Mouse (Mus musculus): ENCODE measurements around the gene Lrrc73. TPM values are rescaled to one million over a fixed set of nuclear protein-coding genes. Genes with fewer than 3 reads are reported as not detected.

Gene Lrrc73
- total RNA-seq (2017), result 0.74 and 1.3 TPM in 2 replicates

DNA sequence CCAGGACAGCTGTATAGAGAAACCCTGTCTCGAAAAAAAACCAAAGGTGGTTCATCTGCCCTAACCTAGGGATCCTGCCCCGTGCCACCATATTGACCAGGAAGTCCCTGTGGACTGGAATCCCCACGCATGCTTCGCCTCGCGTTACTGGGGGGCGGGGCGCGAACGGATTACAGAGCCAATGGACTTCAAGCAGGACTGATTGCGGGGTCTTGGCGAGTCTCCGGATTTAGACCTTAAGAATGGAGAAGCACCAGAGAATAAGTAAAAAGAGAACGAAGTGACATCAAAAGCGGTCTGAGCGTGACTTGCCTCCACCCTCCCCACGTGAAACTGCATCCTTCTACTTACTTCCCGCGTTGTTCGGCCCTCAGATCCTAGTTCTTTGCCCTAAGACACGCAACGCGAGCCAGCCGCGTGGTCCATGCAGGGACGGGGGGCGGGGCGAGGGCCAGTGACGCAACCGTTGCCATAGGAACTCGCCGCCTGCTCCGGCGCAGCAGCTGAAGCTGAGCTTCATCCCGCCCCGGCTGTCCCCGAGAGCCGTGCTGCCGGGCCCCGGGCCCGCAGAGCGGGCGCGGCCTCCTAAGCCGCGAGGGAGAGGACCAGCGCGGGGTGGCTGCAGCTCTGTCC is at the start of gene Lrrc73:
Lrrc73 (plus strand) TSS at position 80 of the 633 bp plus-strand sequence.
- peak; percentile 59 for ATAC-seq (ENCODE audit: extremely low read depth, insufficient number of reproducible peaks, low FRiP score, poor library complexity, severe bottlenecking)

- ATAC-seq (ENCODE audit: extremely low read depth, insufficient number of reproducible peaks, low FRiP score, poor library complexity, severe bottlenecking), result no peak
Observed at GRCm38 (mm10) chr17:46206676-46207075, 46.7 kb upstream of the Lrrc73 start.

DNA sequence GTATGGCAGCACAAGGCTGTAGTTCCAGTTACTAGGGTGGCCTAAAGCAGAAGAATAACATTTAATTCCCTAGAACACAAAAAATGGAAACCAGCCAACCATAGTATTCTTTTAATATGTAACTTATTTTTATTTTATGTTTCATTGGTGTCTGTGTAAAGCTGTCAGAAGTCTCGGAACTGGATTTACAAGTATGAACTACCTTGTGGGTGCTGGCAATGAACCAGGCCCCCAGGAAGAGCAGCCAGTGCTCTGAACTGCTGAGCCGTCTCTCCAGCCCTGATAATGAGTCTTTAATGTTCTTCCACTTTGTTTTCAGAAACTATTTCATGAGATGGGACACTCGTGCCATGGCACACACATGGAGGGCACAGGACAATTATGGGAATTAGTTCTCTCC is 42.8 kb upstream of the Lrrc73 start:
- ATAC-seq (ENCODE audit: extremely low read depth, insufficient number of reproducible peaks, low FRiP score, poor library complexity, severe bottlenecking), result no peak

DNA sequence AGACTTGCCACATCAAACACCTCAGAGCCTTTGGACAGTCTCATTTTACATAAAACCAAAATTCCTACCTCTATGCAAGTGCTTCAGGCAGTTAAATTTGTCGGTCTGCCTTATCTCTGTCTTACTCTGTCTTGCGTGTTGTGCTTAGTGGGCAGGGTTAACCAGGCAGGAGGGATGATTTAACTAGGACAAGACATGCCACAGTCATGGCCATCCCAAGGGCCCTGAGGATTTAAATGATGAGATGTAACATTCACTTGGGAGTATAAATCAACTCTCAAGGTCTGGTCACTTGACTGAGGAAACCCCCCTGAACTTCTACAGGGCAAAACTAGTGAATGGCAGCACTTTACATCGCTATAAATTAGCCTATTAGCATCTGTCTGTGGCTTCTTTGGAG is 31.7 kb upstream of the Lrrc73 start:
- no peak for ATAC-seq (ENCODE audit: extremely low read depth, insufficient number of reproducible peaks, low FRiP score, poor library complexity, severe bottlenecking)

- ATAC-seq (ENCODE audit: extremely low read depth, insufficient number of reproducible peaks, low FRiP score, poor library complexity, severe bottlenecking), result no peak
Observed at GRCm38 (mm10) chr17:46227576-46227975, 25.8 kb upstream of the Lrrc73 start.

DNA sequence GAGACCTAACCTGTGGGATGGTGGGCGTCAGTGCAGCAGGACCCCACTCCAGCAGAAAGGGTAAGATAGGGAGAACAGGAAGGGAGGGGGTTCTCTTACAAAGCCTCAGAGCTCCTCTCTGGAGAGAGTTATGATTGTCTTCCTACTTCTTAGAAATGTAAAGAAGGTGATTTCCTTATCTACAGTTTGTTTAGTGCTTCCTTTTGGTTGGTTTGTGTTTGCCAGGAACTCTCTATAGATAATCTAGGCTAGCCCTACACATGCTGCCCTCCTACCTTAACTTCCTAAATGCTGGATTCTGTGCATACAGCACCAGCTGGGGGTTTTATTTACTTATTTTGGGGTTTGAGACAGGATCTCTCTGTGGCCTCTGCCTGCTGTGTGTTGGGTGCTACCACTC is 17.3 kb upstream of the Lrrc73 start:
- no peak for ATAC-seq (ENCODE audit: extremely low read depth, insufficient number of reproducible peaks, low FRiP score, poor library complexity, severe bottlenecking)

GRCm38 (mm10) chr17:46237079-46237478 is 16.3 kb upstream of the Lrrc73 start:
- no peak for ATAC-seq (ENCODE audit: extremely low read depth, insufficient number of reproducible peaks, low FRiP score, poor library complexity, severe bottlenecking)

- ATAC-seq (ENCODE audit: extremely low read depth, insufficient number of reproducible peaks, low FRiP score, poor library complexity, severe bottlenecking), result no peak
Observed at GRCm38 (mm10) chr17:46237480-46237879, 15.9 kb upstream of the Lrrc73 start.

DNA sequence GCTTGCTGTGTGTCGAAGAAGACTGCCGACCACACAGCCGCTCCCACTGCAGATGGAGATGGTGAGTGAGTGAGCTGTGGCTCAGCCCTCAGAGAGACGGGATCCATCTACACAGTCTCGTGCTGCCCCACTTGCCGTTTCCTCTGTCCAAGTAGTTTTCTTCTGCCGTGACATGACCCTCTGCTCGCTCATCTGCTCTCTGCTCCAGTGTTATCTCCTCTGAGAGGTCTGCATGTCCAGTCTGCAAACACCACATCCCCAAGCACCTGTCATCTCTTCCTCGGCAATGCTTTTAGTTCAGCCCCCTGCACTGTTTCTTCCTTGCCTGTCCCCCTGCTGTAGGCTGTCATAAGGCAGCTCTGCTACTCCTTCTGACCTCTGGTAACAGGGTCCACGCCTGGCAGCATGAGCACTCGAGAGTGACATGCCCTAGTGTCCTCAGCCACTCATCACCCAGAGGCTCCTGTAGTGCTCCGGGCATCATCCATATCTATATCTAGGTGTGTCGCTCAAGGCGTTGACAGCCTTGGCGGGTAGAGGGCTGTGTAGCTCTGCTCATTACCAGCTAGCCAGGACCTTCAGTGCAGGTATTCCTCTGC is 13.7 kb upstream of the Lrrc73 start:
- no peak for ATAC-seq (ENCODE audit: extremely low read depth, insufficient number of reproducible peaks, low FRiP score, poor library complexity, severe bottlenecking)

DNA sequence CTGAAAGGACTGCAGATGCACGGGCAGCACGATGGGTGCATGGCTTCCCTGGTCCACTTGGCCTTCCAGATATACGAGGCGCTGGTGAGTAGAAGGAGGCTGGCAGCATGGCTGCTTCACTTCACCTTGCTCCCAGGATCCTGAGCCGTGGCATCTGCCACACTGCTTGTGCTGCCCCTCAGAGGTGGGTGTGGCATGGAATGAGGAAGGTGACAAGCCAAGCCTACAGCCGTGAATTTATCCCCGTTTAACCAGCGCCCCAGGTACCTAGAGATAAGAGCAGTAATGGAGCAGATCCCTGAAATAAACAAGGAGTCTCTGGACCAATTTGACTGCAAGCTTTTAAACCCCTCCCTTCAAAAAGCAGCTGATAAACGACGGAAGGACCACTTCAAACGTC is 11.9 kb upstream of the Lrrc73 start:
- ATAC-seq (ENCODE audit: extremely low read depth, insufficient number of reproducible peaks, low FRiP score, poor library complexity, severe bottlenecking), result no peak

DNA sequence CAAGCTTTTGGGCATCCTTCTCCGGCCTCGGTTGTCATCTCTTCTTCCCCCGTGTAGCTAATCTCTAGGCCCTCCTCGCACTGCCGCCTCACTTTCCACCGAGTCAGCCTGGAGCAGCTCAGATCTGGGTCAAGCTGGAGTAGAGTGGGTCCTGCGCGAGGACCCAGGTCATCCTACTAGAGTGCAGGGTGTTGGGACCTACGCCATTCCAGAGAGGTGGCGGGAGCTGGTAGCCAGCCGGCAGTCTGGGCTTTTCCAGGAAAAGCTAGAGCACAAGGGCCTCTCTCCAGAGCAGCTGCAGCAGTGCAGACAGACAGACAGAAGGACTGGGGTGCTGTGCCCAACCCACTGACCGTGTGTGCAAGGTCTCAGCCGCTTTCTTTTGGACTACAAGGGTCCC is 11.1 kb upstream of the Lrrc73 start:
- ATAC-seq (ENCODE audit: extremely low read depth, insufficient number of reproducible peaks, low FRiP score, poor library complexity, severe bottlenecking), result no peak

DNA sequence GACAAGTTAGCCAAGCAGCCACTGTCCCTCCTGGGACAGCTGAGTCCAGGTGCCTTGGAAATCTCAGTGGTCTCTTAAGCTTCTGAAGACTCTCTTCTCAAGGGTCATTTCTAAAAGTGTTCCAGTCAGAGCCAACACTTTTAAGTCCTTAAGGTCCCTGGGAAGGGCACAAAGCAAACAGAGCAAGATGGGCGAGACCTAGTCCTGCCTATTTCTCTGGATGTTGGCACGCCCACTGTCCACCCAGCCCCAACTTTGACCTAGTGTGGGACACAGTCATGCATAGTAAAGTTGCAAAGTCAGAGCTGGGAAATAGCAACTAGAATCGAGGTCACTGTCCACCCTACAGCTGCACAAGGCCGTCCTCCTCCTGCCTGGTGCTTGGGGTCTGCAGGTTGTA is 10.3 kb upstream of the Lrrc73 start:
- ATAC-seq (ENCODE audit: extremely low read depth, insufficient number of reproducible peaks, low FRiP score, poor library complexity, severe bottlenecking), result no peak

- ATAC-seq (ENCODE audit: extremely low read depth, insufficient number of reproducible peaks, low FRiP score, poor library complexity, severe bottlenecking), result no peak
Observed at GRCm38 (mm10) chr17:46243624-46244023, 9.7 kb upstream of the Lrrc73 start.

- no peak for ATAC-seq (ENCODE audit: extremely low read depth, insufficient number of reproducible peaks, low FRiP score, poor library complexity, severe bottlenecking)
Observed at GRCm38 (mm10) chr17:46244579-46244978, 8.8 kb upstream of the Lrrc73 start.

DNA sequence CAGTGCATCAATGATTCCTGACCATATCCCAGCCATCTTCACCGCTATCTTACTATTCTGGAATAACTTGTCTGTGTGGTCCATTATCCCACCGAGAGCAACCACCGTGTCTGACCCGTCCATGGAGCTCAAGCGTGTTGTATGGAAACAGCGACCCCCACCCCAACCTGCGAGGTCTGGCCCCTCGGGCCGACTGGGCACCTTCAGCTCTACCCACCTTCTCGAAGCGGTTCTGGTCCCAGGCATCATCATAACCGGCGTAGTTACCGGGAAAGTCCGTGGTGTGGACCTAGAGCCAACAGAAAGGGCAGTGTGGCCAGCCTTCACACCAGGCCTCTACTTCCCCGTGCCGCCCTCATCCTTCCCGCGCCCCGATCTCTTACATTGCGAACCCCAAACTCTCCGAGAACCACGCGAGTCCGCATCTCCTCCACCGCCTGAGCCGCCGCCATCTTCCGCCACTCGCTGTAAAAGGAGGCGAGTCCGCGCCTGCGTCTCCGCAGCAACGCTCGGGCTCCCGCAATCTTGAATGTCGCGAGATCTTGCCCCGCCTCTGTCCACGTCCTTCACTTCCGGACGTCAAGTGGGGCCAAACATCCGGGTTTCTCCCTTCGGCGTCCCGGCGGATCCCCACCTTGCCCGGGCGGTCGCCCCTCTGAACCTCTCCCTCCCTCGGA is 5.7 kb upstream of the Lrrc73 start, which contains the start of the genes Polr1c and Yipf3:
Polr1c (minus strand) TSS at position 543 of the 677 bp plus-strand sequence.
Yipf3 (plus strand) TSS at position 569 of the 677 bp plus-strand sequence.
- ATAC-seq (ENCODE audit: extremely low read depth, insufficient number of reproducible peaks, low FRiP score, poor library complexity, severe bottlenecking), result peak; percentile 87

- no peak for ATAC-seq (ENCODE audit: extremely low read depth, insufficient number of reproducible peaks, low FRiP score, poor library complexity, severe bottlenecking)
Observed at GRCm38 (mm10) chr17:46248189-46248522, 5.2 kb upstream of the Lrrc73 start.

- ATAC-seq (ENCODE audit: extremely low read depth, insufficient number of reproducible peaks, low FRiP score, poor library complexity, severe bottlenecking), result no peak
Observed at GRCm38 (mm10) chr17:46251174-46251573, 2.2 kb upstream of the Lrrc73 start.

DNA sequence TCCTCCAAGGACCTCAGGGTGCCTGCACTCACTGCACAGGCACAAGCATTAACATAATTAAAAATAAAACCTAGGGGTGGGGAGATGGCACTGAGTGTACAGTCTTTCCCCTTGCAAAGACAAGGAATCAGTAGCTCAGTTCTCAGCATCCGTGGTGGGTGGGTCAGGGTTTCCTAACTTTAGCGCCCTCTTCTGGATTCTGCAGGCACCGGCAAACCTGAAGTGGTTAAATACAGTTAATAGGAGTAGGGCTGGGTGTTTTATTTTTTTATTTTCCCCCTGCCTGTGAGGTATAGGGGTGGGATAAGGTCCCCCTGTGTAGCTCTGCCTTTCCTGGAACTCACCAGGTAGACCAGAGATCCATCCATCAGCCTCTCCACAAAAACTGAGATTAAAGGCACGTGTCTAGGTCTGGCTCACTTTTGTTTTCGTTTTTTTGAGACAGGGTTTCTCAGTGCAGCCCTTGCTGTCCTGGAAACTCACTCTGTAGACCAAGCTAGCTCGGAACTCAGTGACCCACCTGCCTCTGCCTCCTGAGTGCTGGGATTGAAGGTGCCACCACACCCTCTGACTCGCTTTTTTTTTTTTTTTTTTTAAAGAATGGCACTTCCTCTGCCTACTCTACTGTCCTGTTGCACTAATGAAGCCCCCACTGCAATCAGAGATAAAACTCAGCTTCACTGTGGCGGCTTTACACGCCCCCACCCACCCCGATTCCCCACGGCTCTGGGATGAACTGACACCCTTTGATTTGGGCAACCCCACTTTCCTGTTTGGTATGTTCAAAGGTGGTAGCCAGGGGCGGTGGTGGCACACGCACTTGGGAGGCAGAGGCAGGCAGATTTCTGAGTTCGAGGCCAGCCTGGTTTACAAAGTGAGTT is 520 bp upstream of the Lrrc73 start:
- ATAC-seq (ENCODE audit: extremely low read depth, insufficient number of reproducible peaks, low FRiP score, poor library complexity, severe bottlenecking), result no peak

GRCm38 (mm10) chr17:46254106-46254505 is 775 bp downstream of the Lrrc73 start:
- no peak for ATAC-seq (ENCODE audit: extremely low read depth, insufficient number of reproducible peaks, low FRiP score, poor library complexity, severe bottlenecking)

Measured in neutrophil, adult 5-6 weeks (primary cell).